Mouse (Mus musculus) midbrain, embryonic 15.5 days (tissue): ENCODE results near the gene Serpina3b. TPM values are rescaled to one million over a fixed set of nuclear protein-coding genes. Genes with fewer than 3 reads are reported as not detected.

ENCODE experiments used
- ATAC-seq: fragments of 200-750 bp; cut with Nextera tagmentation; replicated peaks from 2 replicates; pipeline ENCODE4 v1.8.0; 2017; ENCODE audit warnings: moderate TSS enrichment
- H3K27ac ChIP-seq: fragments of 300-500 bp; sonication (generic); 2 replicates; pipeline ENCODE4 v1.5.1; 2015; ENCODE audit warnings: mild to moderate bottlenecking, inconsistent platforms
- H3K27me3 ChIP-seq: fragments of 300-500 bp; sonication (generic); replicated peaks from 2 replicates; pipeline ENCODE4 v1.6.1; 2015; ENCODE audit warnings: inconsistent platforms
- H3K36me3 ChIP-seq: fragments of 300-500 bp; sonication (generic); replicated peaks from 2 replicates; pipeline ENCODE4 v1.6.1; 2015; ENCODE audit warnings: inconsistent platforms
- H3K4me1 ChIP-seq: fragments of 300-500 bp; sonication (generic); 2 replicates; pipeline ENCODE4 v1.6.1; 2015; ENCODE audit warnings: inconsistent platforms
- H3K4me2 ChIP-seq: fragments of 300-500 bp; sonication (generic); 2 replicates; pipeline ENCODE4 v1.6.1; 2015; ENCODE audit warnings: inconsistent platforms, mild to moderate bottlenecking, moderate library complexity
- H3K4me3 ChIP-seq: fragments of 300-500 bp; sonication (generic); 2 replicates; pipeline ENCODE4 v1.5.1; 2015; ENCODE audit warnings: mild to moderate bottlenecking, inconsistent platforms
- H3K9ac ChIP-seq: fragments of 300-500 bp; sonication (generic); 2 replicates; pipeline ENCODE4 v1.6.1; 2015; ENCODE audit warnings: mild to moderate bottlenecking, inconsistent platforms
- H3K9me3 ChIP-seq: fragments of 300-500 bp; sonication (generic); 2 replicates; pipeline ENCODE4 v1.6.1; 2016; ENCODE audit warnings: inconsistent platforms
- WGBS: fragments of 180-500 bp; shearing (Covaris S2); methylation state at CpG from one replicate; pipeline ENCODE4 v1.1.7; 2015; ENCODE audit warnings: mixed read lengths; 5-methylcytosine and 5-hydroxymethylcytosine counted together
- polyA plus RNA-seq: library from polyadenylated mRNA; unstranded; fragments of >200 nt; fragmentation: Nextera tagmentation; extraction: Ambion mirVana; gene quantifications from 2 replicates; pipeline ENCODE4 v1.2.1, GENCODE M21; 2015

Serpina3b gene
- polyA plus RNA-seq, 1 experiment from 2014 or later: not detected

- Histone ChIP-seq H3K4me2 (no peak overlapping the region), H3K4me1 (no peaks in the 10 kb centered on the region), H3K27ac (no peak overlapping the region), H3K9ac (no peak overlapping the region), H3K9me3 (no peaks in the 10 kb centered on the region), H3K4me3 (no peak overlapping the region), H3K36me3 (no peaks in the 10 kb centered on the region), H3K27me3 (no peaks in the 10 kb centered on the region)
- 82% methylated on average over 4 of the region's 4 CpGs for WGBS
- ATAC-seq: no peak
These were observed 57.2 kb downstream of the Serpina3b start for GRCm38 (mm10) chr12:104185046-104185445.

GRCm38 (mm10) chr12:104186041-104186581 is 58.3 kb downstream of the Serpina3b start:
- no peaks in the 10 kb centered on the region for H3K36me3 ChIP-seq
- H3K4me2 ChIP-seq: no peak overlapping the region
- 88% methylated on average over 3 of the region's 3 CpGs for WGBS
- H3K9ac ChIP-seq: no peak overlapping the region
- H3K27me3 ChIP-seq: no peaks in the 10 kb centered on the region
- no peak overlapping the region for H3K4me3 ChIP-seq
- H3K27ac ChIP-seq: no peak overlapping the region
- no peaks in the 10 kb centered on the region for H3K4me1 ChIP-seq
- no peak for ATAC-seq
- no peaks in the 10 kb centered on the region for H3K9me3 ChIP-seq

Other genes with a start within 250 kb of the Serpina3b start
- 1.2 TPM in 1 of 2 replicates, not detected in the other for gene Serpina1c, start 223.1 kb upstream of the Serpina3b start, polyA plus RNA-seq
- gene Serpina1e, start 169.0 kb upstream of the Serpina3b start, polyA plus RNA-seq: 0.97 TPM in 1 of 2 replicates, not detected in the other
- not detected in 2 replicates for gene Serpina11, start 138.0 kb upstream of the Serpina3b start, polyA plus RNA-seq
- 0.05 TPM in 1 of 2 replicates, not detected in the other for gene Serpina9, start 114.2 kb upstream of the Serpina3b start, polyA plus RNA-seq
- gene Serpina12, start 83.6 kb upstream of the Serpina3b start, polyA plus RNA-seq: not detected in 2 replicates
- not detected in 2 replicates for gene Serpina5, start 26.9 kb upstream of the Serpina3b start, polyA plus RNA-seq
- gene Serpina3a, start 15.3 kb upstream of the Serpina3b start, polyA plus RNA-seq: not detected in 2 replicates
- gene Serpina3c, start 25.9 kb downstream of the Serpina3b start, polyA plus RNA-seq: not detected in 2 replicates
- gene Serpina3f, start 86.5 kb downstream of the Serpina3b start, polyA plus RNA-seq: 0.13 and 0.26 TPM in 2 replicates
- 0.56 and 0.80 TPM in 2 replicates for gene Serpina3g, start 108.2 kb downstream of the Serpina3b start, polyA plus RNA-seq
- 0.08 TPM in 1 of 2 replicates, not detected in the other for gene Serpina3i, start 135.1 kb downstream of the Serpina3b start, polyA plus RNA-seq
- gene Serpina3j, start 186.6 kb downstream of the Serpina3b start, polyA plus RNA-seq: not detected in 2 replicates
- not detected in 2 replicates for gene Serpina3k, start 210.5 kb downstream of the Serpina3b start, polyA plus RNA-seq
- gene Serpina3m, start 210.5 kb downstream of the Serpina3b start, polyA plus RNA-seq: not detected in 2 replicates